Mouse (Mus musculus) layer of hippocampus, postnatal 25 days (tissue): Measurements from ENCODE around the gene Lpgat1. TPM values are rescaled to one million over a fixed set of nuclear protein-coding genes. Genes with fewer than 3 reads are reported as not detected.

ENCODE experiments used
- DNase-seq, 2 experiments: peaks; one replicate each; pipeline ENCODE4 v3.0.0; 2022; ENCODE audit warnings: mixed read lengths in 2 of 2, low spot score in 1 of 2; ENCODE audit errors: extremely low spot score in 1 of 2
- total RNA-seq, 2 experiments: library from RNA; stranded (reverse); gene quantifications; 2 replicates each; pipeline ENCODE4 v1.2.3; 2021

The Lpgat1 gene
- total RNA-seq, 2 experiments from 2014 or later = 114 to 120 TPM

DNA sequence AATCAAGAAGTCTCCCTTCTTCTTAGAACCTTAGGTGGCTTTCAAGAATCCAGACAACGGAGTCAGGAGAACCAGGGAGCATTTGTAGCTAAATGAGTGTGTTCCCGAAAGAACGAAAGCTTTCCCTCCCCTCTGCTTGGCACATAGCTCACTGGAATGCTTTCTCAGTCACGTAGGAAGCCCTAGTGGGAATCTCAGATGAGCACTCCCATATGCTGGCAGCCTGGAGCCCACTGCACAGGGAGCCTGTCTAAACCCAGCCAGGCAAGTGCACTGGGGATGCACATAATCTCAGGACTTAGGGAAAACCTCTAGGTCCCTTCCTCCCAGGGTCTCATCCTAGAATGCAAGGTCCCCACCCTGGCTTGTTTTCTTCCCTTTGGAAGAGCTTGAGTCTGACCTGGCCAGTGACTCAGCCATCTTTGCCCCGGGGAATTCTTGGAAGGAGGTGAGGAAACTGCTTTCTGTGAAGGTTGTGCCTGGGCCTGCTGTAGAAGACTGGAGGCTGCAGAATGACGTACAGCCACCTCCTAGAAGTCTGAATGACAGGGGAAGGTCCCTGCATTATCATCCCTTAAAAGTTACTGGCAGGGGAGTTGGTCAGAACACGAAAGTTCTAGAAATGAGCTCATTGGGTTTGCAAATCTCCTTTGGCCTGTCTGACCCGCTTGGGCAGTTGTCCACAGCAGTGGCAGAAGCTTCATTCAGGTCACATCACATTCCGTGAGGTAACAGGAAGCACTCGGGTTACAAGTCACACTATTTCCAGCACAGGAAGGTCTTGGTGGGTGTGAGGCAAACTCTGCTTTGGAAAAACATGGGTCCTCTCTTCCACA, 85.4 kb downstream of the Lpgat1 start:
- no peak for DNase-seq

DNA sequence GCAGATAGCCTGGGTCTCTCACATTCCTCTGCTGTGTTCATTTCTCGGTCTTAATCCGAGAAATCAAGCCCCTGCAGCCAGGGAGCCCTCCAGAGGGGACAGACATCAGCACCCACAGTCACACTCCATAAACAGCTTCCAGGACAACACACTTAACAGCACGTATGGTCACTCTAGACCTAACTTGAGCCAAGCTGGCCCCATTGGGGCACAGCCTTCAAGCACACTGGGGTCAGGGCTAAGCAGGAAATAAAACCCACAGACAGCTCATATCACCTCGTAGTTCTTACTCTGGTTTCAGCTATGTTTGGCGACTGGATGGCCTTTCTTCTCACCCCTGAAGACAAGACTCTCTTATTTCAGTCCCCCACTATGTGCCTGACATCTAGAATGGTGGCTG, 87.1 kb downstream of the Lpgat1 start:
- no peak for DNase-seq

DNA sequence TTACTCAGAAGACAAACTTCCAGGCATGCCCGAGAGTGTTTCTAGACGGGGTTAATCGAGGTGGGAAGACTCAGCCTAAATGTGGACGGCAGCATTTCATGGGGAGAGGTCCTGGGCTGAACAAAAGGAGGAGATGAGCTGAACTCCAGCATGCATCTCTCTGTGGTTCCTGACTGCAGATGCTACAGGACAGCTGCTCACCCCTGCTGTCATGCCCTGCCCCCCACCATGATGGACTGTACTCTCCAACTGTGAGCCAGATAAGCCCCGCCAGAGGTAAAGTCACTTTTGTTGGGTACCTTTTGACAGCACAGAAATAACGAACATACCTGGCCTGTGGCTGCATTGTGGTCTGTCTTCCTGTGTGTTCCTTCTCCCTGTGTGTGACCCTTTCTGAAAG, 88.2 kb downstream of the Lpgat1 start:
- DNase-seq = no peak

DNA sequence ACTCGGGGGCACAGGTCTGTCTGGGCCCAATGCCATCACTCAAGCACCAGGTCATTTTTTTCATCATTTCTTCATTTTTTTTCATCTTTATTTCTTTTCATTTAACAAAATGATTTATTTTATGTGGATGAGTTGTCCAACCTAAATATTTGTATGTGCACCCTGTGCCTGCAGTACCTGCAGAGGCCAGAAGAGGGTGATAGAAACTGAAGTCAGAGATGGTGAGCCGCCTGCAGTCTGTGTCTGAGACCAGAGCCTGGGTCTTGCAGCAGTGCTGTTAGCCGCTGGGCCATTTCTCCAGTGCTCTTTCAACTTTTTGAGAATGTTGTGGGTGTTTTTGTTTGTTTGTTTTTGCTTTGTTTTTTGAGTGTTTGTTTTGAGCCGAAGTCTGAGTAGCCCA, 89.1 kb downstream of the Lpgat1 start:
- no peak for DNase-seq

DNA sequence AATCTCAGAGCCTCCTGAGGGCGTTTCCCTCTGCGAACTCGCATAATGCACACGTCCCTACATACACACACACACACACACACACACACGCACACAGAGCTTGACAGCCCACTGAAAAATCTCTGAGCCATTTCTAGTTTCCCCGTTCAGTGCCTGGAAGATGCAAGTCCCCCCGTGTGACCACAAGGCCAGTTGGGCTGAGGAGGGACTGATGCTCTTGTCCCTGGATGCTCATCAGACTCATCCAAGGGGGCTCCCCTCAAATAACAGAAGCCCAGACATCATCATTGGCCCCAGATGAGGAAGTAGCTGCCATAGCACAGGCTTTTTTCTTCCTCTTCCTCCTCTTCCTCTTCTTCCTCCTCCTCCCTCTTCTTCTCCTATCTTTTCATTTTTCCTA, 90.3 kb downstream of the Lpgat1 start:
- DNase-seq = no peak

DNA sequence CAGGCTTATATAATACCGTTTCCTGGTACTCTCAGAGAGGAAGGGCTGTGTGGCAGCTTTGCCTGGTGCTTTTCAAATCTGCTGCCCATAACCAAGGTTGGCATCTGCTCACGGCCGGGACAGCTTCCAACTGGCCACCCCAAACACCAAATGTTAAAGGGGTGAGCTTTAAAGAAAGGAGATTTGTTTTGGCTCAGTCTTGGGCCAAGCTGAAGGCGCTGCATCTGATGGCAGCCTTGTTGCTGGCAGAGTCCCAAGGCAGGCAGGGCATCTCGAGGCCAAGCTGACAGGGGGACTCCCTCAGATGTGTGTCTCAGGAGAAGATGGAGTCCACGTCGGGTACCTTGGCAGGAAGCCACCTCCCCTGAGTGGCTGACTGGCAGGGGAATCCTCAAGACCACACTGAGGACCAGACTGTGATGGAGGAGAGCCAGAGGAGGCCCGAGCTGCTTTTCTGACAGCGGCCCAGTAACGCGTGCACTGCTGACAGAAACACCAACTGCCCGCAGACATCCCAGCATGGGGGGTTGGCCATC, 91.1 kb downstream of the Lpgat1 start:
- DNase-seq = peak; percentile 35 to 60

DNA sequence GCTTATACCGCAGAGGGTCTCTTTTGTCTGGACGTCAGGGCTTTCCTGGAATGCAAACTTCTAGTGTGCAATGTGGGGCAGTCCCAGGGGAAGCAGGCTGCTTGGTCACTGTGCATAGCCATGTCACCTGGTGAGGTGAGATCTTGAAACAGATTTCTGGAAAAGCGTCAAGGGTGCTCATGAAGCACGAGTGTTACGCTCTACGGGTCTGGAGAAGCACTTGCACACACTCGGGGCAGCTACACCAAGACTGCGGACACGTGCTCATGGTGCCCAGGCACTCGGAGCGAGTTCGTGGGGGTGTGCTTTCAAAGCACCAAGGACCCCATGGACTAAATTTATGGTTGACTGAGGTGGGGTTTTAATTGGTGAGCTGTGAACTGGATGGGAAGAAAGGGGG, 94.1 kb downstream of the Lpgat1 start:
- no peak for DNase-seq

DNA sequence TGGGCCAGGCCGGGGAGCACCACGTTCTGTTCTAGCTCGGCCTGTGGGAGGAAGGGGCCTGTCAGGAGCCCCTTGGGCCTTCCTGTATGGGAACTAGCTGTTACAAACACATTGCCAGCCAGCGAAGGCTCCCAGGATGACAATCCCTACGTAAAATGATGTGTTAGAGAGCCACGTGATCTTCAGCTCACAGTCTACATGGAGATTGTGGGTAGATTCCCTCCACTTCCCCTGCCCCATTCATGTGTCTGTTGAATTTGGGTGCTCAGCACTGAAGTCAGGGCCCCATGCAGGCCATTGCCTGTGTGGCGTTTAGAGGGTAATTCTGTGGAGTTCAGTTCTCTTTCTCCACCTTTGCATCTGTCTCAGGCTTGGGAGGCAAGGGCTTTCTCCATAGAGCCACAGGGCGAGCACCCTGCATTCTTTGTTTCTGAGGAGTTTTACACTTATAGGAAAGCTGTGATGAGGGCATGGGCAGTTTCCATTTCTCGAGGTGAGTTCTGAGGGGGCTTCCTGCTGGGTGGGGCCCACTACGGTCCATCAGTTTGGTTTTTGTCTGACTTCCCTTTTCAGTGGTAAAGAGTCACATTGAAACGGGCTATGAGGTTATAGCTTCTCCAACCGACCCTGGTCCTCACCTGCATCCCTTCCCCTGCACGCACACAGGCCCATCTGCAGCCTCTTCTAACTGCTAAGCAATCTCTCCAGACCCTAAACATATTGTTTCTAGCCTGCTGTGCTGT, 95.5 kb downstream of the Lpgat1 start:
- no peak for DNase-seq

DNA sequence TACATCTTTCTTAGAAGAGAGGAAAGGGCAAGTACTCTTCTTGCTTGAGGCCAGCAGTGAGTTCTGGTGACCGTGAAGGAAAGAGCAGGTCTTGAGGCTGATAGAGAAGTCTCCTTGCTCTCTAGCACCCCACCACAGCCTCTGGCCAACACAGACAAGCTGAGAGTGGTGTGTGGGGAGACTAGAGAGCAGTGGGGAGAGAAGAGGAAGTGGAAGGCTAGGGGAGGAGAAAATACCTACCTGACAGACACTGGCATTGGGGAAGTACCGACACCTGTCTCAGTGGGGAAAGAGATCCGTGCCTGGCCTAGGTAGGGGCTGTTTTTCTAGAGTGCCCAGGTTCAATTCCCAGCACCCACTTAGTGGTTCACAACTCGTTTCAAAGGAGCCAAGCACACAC, 96.6 kb downstream of the Lpgat1 start:
- no peak for DNase-seq

DNA sequence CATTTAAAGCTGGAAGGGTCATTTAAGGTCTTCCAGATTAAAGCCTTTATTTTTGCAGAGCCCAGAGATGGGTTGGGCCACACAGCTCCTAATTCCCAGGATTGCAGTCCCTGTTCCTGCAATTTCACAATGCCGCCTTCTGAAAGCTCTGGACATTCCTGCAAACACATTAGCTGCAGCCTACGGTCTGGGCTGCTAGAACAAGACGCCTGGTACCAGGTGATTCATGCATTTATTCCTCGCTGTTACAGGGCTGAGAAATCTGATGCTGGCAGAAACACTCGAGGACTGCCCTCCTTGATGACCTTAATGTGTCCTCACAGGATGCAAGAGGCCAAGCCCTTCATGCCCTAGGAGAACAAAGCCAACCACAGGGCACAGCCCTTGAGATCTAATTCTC, 97.3 kb downstream of the Lpgat1 start:
- DNase-seq = no peak

DNA sequence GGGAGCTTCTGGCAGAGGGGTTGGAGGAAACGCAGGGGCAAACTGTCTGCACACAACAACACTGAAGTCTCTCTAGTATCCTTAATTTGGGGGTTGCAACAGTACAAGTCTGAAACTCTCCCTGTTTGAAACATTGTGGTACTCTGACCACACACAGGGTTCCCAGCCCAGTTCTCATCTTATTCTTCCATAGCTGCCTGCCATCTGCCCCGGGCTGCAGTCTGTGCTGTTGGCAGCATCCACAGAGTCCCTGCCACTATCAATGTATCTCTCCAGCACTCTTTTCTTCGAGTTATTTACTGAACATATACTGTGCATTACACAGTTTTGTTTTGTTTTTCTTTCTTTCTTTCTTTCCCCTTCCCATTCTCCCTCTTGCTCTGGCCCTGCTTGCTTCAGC, 99.0 kb downstream of the Lpgat1 start:
- no peak for DNase-seq

DNA sequence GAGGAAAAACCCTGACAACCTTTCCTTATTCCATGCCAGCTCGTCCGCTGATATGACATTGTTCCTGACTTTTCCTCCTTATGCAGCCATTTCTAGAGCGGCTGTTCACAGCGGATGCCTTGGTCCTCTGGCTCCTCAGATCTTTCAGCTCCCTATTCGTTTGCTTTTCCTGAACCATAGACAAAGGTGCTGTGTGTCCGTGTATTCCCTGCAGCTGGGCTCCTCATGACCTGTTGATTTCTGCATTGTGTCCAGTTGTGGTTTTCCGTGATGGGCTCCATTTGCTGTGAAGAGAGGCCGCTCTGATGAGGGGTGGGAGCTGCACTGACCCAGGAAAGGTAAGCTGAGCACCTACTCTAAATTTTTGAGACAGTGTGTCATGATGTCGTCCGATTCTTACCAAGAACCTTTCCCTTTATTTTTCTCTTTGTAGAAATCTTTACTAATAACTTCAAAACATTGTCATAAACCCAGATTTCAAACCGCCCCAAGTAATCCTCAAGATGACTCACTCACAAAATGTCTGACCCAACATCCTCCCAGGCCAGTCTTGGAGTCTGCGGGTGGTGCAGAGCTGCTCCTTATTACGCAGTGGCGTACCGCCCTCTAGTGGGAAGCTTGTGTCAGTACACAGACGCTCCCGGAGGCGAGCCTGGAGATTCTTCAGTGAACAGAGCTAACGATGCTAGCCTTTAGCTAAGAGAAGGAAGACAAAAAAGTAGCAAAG, 99.9 kb downstream of the Lpgat1 start:
- peak; percentile 75 to 78 for DNase-seq

DNA sequence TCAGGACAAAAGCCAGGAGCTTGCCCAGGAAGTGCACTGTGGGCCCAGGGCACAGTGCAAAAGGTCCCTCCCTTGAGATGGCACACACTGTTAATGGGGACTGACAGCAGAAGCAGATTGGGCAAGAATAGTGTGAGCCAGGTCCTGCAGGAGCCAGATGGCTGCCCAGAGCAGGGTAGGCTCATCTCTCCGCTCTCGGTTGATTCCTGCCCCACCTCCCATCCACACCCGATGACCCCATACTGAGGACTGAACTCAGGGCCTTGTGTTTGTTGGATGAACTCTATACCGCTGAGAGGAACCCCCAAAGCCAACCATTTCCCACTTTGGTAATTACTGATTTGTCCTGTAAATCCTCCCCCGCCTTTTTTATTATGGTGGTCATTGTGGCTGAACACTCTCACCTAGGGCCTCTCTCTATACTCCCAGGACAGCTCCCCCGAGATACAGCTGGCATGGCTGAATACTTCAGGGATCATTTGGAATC, 100.6 kb downstream of the Lpgat1 start:
- DNase-seq = no peak

DNA sequence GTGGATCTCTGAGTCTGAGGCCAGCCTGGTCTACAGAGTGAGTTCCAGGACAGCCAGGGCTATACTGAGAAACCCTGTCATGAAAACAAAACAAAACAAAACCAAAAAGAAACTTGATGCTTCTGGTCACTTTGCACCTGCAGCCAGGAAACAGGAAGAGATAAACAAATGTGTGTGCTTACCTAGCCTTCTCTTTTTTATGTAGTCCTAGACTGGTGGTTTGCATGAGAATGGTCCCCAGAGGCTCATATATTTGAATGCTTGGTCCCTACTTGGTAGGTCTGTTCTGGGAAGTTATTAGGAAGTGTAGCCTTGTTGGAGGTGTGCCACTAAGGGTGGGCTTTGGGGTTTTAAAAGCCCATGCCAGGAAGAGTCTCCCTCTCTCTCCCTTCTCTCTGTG, 101.4 kb downstream of the Lpgat1 start:
- no peak for DNase-seq

DNA sequence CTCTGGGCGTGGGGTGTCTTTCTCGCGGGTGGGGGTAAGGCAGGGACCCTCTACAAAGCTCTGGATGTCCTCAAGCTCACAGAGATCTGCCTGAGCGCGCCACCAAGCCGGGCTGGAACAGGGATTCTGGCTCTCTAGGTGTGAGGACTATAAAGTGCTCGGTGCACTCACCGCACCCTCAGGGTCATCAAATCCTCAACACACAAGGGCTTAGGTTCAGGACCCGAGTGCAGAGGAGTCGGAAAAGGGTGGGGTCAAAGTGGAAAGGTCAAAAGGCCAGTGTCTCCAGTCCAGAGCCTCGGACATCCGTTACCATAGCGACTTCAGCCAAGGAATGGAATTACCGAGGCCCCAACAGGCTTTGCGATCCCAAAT, 103.3 kb downstream of the Lpgat1 start:
- DNase-seq = no peak

DNA sequence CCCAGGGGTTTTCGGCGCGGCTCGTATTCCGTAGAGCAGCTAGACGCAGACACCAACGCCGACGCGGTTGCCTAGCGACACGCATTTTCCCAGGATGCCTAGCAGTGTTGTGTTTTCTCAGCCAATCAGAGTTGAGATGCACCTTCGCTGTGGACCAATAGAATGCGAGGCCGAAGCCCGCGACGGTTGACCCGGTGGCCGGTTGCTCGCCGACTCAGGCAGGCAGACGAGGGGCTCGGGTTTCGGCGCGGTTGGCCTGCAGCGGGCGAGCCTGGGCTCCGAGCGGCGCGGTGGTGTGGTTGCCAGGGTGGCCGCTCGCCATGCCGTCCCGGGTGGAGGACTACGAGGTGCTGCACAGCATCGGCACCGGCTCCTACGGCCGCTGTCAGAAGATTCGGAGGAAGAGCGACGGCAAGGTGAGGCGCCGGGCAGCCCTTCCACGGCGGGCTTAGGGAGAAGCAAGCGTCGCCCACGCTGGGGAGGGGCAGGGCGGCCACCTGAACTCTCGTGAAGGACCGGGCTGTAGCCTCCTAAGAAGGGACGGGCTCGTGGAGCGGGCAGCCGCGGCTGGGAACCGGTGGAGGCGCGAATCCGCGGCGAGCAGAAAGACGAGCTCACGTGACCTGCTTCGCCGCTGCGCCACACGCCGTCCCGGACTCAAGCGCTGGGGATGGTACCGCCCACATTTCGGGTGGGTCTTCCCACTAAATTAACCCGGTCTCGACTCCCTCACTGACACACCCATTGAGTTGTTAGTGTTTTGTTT, 103.9 kb downstream of the Lpgat1 start, which contains the start of gene Nek2:
Gene Nek2 (plus strand): TSS at position 119 of the 766 bp plus-strand sequence.
- peak; percentile 88 to 94 for DNase-seq

DNA sequence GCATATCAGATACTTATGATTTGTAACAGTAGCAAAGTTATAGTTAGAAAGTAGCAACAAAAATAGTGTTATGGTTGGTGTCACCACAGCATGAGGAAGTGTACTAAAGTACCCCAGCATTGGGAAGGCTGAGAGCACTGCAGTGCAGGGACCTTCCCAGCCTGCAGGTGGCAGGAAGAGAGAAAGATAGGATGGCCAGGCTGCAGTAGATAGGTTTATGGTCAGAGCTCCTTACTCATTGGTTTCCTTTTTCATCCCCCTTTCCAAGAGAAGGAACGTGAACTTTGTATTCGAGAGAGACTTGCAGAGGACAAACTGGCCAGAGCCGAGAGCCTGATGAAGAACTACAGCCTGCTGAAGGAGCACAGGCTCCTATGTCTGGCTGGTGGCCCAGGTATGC, 111.5 kb downstream of the Lpgat1 start:
- no peak for DNase-seq

DNA sequence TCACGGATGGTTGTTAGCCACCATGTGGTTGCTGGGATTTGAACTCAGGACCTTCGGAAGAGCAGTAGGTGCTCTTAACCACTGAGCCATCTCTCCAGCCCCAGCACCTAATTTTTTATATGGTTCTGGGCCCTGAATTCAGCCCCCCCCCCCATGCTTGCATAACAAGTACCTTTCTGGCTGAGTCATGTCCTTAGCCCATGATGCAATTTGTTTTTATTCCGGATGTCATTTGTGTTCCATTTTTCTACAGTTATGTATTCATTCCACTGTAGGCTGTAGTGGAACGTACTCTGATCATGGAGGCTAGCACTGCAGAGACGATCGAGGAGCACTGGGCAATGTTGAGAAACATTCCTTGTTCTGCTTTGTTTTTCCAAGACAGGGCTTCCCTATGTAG, 115.8 kb downstream of the Lpgat1 start:
- DNase-seq = no peak
